17 mouse cellular contexts compared by ENCODE assay signal in the genomic region with DNA sequence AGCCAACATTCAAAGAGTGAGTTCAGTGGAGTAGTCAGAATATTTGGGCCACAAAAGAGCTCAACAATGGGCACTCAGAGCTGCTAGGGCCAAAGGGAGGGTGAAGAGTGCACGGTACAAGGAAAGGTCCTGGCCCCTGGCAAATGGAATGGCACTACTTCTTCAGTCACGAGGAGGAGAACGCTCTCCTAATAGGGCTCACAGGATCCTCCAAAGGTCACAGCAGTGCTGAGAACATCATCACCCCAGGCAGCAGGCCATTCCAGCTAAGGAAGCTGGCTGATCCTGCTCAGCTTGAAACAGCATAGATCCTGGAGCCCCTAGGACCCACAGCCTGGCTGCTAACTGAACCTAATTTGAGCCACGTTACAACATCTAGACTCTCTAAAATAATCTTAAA.
DNase-seq lines count a peak whose midpoint lies in the region; TF ChIP-seq lines count a peak whose summit lies in the region.
"Had no signal": no experiment of that assay in that cellular context is flagged by ENCODE, and none has a peak within 500 bp of the region (broad histone marks: within the 10 kb centered on the region; RNA-seq: fewer than 3 reads in every experiment).

No protein-coding gene starts in this region.

- peaks cover under 1% of the 10 kb centered on the region; the same call in 1 of the 2 replicates for H3K4me1 ChIP-seq in kidney, adult 2 months (ENCODE audit: control insufficient read depth, insufficient read depth, low read length)
- H3K4me1 ChIP-seq: embryonic facial prominence, embryonic 13.5 days had no signal

- H3K36me3 ChIP-seq in kidney, adult 2 months (ENCODE audit: control insufficient read depth, insufficient read depth, low read length), result no peaks in the 10 kb centered on the region
- H3K36me3 ChIP-seq: embryonic facial prominence, embryonic 13.5 days; forebrain, embryonic 12.5 days; heart, embryonic 12.5 days; hindbrain, embryonic 10.5 days had no signal

- no peaks in the 10 kb centered on the region for H3K27me3 ChIP-seq in kidney, adult 2 months (replicated peaks; ENCODE audit: control insufficient read depth, insufficient read depth, low read length)
- H3K27me3 ChIP-seq: embryonic facial prominence, embryonic 13.5 days; forebrain, embryonic 12.5 days; heart, embryonic 12.5 days had no signal

- H3K27ac ChIP-seq in gastrocnemius, adult 2 months, result peak overlapping the region; percentile 70
- no peak overlapping the region for H3K27ac ChIP-seq in kidney, adult 2 months (ENCODE audit: insufficient read depth, low read depth, low read length)
- H3K27ac ChIP-seq in layer of hippocampus, adult 2 months, result peak overlapping the region; percentile 91; the same call in 1 of the 2 replicates
- H3K27ac ChIP-seq: embryonic facial prominence, embryonic 13.5 days; forebrain, embryonic 12.5 days; heart, adult 2 months; hindbrain, embryonic 10.5 days; hindbrain, embryonic 14.5 days had no signal

- no peak for TF ChIP-seq CTCF in gastrocnemius, adult 2 months (IDR thresholded peaks at IDR 0.05)
- TF ChIP-seq CTCF in kidney, adult 2 months (conservative IDR thresholded peaks at IDR 0.05; ENCODE audit: insufficient read depth, insufficient read length, low read depth, low read length), result no peak
- TF ChIP-seq CTCF in layer of hippocampus, adult 2 months (conservative IDR thresholded peaks at IDR 0.05), result no peak

- intact Hi-C loops in gastrocnemius, adult 2 months (cut with DNase I), result no loop called here

- no peak overlapping the region for H3K4me3 ChIP-seq in gastrocnemius, adult 2 months
- no peak overlapping the region for H3K4me3 ChIP-seq in kidney, adult 2 months (ENCODE audit: insufficient read depth, low read depth, low read length)
- H3K4me3 ChIP-seq in layer of hippocampus, adult 2 months, result no peak overlapping the region
- H3K4me3 ChIP-seq: embryonic facial prominence, embryonic 13.5 days; forebrain, embryonic 12.5 days; heart, adult 2 months; heart, embryonic 12.5 days; hindbrain, embryonic 10.5 days had no signal

- 65% methylated on average over 4 of the region's 4 CpGs for WGBS in kidney, adult 2 months

- DNase-seq in gastrocnemius, adult 2 months, result peak; percentile 69
- no peak for DNase-seq in gastrocnemius, postnatal 10 days
- peak; percentile 69 for DNase-seq in kidney, adult 2 months
- no peak for DNase-seq in kidney, postnatal 4 days
- DNase-seq in layer of hippocampus, adult 2 months (ENCODE audit: low spot score in 2 of 2), result peak in 1 of 2 experiments; percentile 2
- DNase-seq in layer of hippocampus, adult 9-11 months, result no peak
- no peak for DNase-seq in c-Kit-positive CD71-positive TER-119-positive erythroid progenitor cells, embryonic 14.5 days (ENCODE audit: low spot score)
- DNase-seq: adrenal gland, postnatal 14 days; cerebellum, adult 18-20 months; cerebellum, adult 9-11 months; cerebellum, postnatal 36 days; heart, adult 2 months had no signal

- TF ChIP-seq POLR2A in kidney, adult 2 months (IDR thresholded peaks at IDR 0.05; ENCODE audit: low read depth, low read length), result no peak

Comparison
In these comparisons a context has a peak if more than half of its experiments do, and no peak if none do; other contexts are left out.
1. DNase-seq: peak in gastrocnemius, adult 2 months (single experiment) and kidney, adult 2 months (single experiment); none in gastrocnemius, postnatal 10 days (single experiment), kidney, postnatal 4 days (0 of 2), layer of hippocampus, adult 9-11 months (single experiment) and c-Kit-positive CD71-positive TER-119-positive erythroid progenitor cells, embryonic 14.5 days (single experiment).